Mouse (Mus musculus): Measurements from ENCODE around the gene Loxl1. TPM values are rescaled to one million over a fixed set of nuclear protein-coding genes. Genes with fewer than 3 reads are reported as not detected.
A peak's percentile ranks its signal among the peaks of the same experiment; 100 is the strongest.

The Loxl1 gene
- total and polyA plus RNA-seq, 2 experiments from 2014 or later: 9.1 to 13.8 TPM

DNA sequence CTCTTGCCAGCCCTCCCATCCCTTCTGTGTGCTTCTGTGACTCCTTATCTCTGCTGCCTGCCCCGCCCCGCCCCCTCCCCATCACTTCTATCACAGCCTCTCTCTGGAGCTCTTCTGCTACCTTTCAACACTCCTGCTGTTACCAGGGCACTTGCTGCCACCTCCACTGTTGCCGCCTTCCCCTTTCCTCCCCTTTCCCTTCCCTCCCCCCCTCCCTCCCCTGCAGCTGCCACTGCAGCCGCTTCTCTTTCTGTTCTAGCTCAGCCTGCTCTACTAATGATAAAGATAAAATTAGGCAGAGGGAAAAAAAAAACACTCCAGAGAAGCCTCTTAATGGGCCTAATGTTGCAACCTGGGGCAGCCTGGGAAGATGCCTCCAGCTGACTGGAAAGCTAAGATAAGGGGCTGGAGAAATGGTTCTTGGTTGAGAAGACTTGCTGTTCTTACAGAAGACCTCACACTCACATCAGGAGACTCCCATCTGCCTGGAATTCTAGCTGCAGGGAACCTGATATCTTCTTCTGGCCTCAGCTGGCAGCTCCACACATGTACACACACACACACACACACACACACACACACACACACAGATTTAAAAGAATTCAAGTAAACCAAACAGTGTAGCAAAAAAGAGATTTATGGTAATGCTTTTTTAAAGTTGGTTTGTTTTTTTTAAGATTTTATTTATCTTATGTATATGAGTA, 13.6 kb upstream of the Loxl1 start:
- no peak for DNase-seq (ENCODE audit: low spot score)

GRCm38 (mm10) chr9:58321681-58322080, 8.7 kb upstream of the Loxl1 start:
- TF ChIP-seq CTCF (IDR thresholded peaks at IDR 0.05; ENCODE audit: low read depth): peak; percentile 48
- ATAC-seq (no peak), DNase-seq (ENCODE audit: low spot score) (no peak)
- H3K4me3 ChIP-seq (ENCODE audit: low read length): no peak overlapping the region
- WGBS: 93% methylated on average over 3 of the region's 3 CpGs
- H3K4me2 ChIP-seq (ENCODE audit: low read depth, low read length): no peak overlapping the region
- H3K27ac ChIP-seq: no peak overlapping the region
- no peaks in the 10 kb centered on the region for H3K27me3 ChIP-seq (ENCODE audit: insufficient read depth, low read length)
- peaks cover 7% of the 10 kb centered on the region; the same call in 1 of the 2 replicates for H3K4me1 ChIP-seq (ENCODE audit: insufficient read depth, low read length)
- no peaks in the 10 kb centered on the region for H3K36me3 ChIP-seq (ENCODE audit: insufficient read depth, low read length)
- no peaks in the 10 kb centered on the region for H3K9me3 ChIP-seq (ENCODE audit: low read length)
- no peak overlapping the region for H3K9ac ChIP-seq (replicated peaks; ENCODE audit: low read length)

More for the DNA sequence above, 13.6 kb upstream of the Loxl1 start:
- no peaks in the 10 kb centered on the region for H3K27me3 ChIP-seq (ENCODE audit: insufficient read depth, low read length)
- H3K4me2 ChIP-seq (ENCODE audit: low read depth, low read length): no peak overlapping the region
- H3K27ac ChIP-seq: no peak overlapping the region
- H3K9ac ChIP-seq (replicated peaks; ENCODE audit: low read length): no peak overlapping the region
- H3K4me1 ChIP-seq (ENCODE audit: insufficient read depth, low read length): no peaks in the 10 kb centered on the region
- no peaks in the 10 kb centered on the region for H3K9me3 ChIP-seq (ENCODE audit: low read length)
- 37% methylated on average over 4 of the region's 4 CpGs for WGBS
- no peaks in the 10 kb centered on the region for H3K36me3 ChIP-seq (ENCODE audit: insufficient read depth, low read length)
- no peak overlapping the region for H3K4me3 ChIP-seq (ENCODE audit: low read length)
- no peak for ATAC-seq
- TF ChIP-seq CTCF (IDR thresholded peaks at IDR 0.05; ENCODE audit: low read depth): no peak

DNA sequence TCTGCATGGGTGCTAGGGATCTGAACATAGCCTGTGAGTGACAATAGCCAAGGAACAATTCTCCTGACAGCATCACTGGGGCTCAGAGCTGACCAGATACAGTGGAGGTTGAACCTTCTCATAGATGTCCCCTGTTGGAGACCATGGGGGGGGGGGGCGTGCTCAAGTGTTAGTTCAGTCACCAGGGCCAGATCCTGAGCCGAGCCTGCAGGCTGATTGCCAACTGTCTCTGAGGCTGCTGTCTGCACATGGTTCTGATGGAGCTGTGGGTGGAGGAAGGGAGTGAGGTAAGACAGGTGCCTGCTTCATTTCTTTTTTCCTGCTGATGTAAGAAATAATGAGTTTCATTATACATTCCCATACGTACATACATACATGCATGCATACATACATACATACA, 5.3 kb upstream of the Loxl1 start:
- Histone ChIP-seq H3K9ac (replicated peaks; ENCODE audit: low read length) (no peak overlapping the region), H3K36me3 (ENCODE audit: insufficient read depth, low read length) (no peaks in the 10 kb centered on the region)

DNA sequence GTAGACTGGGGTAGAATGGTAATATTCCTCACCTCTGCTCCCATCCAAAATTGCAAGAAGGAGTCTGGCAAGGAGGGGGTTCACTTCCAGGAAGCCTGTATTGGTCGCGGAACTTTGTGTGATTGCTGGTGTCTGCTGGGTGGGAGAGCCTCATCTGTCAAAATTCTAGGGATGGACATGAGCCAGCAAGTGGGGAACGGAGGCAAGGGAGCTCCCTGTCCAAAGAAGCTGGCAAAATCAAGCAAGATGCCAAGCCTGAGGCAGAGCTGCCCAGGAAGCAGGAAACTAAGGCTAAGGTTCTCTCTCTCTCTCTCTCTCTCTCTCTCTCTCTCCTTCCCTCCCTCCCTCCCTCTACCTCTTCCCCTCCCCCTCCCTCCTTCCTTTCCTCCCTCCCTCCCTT, 4.4 kb upstream of the Loxl1 start:
- H3K4me1 ChIP-seq (ENCODE audit: insufficient read depth, low read length): peaks cover 33% of the 10 kb centered on the region
- H3K9me3 ChIP-seq (ENCODE audit: low read length): no peaks in the 10 kb centered on the region
- H3K4me3 ChIP-seq (ENCODE audit: low read length): no peak overlapping the region
- 33% methylated on average over 3 of the region's 3 CpGs for WGBS
- no peak overlapping the region for H3K27ac ChIP-seq
- H3K9ac ChIP-seq (replicated peaks; ENCODE audit: low read length): no peak overlapping the region
- no peak for DNase-seq (ENCODE audit: low spot score)
- TF ChIP-seq CTCF (IDR thresholded peaks at IDR 0.05; ENCODE audit: low read depth): no peak
- H3K27me3 ChIP-seq (ENCODE audit: insufficient read depth, low read length): no peaks in the 10 kb centered on the region
- no peak overlapping the region for H3K4me2 ChIP-seq (ENCODE audit: low read depth, low read length)
- ATAC-seq: no peak
- H3K36me3 ChIP-seq (ENCODE audit: insufficient read depth, low read length): no peaks in the 10 kb centered on the region

More for the DNA sequence above, 5.3 kb upstream of the Loxl1 start:
- no peak for TF ChIP-seq CTCF (IDR thresholded peaks at IDR 0.05; ENCODE audit: low read depth)
- ATAC-seq: no peak
- no peak for DNase-seq (ENCODE audit: low spot score)
- no peaks in the 10 kb centered on the region for H3K9me3 ChIP-seq (ENCODE audit: low read length)
- no peak overlapping the region for H3K4me3 ChIP-seq (ENCODE audit: low read length)
- H3K27me3 ChIP-seq (ENCODE audit: insufficient read depth, low read length): no peaks in the 10 kb centered on the region
- peaks cover 24% of the 10 kb centered on the region for H3K4me1 ChIP-seq (ENCODE audit: insufficient read depth, low read length)
- H3K27ac ChIP-seq: no peak overlapping the region
- 64% methylated on average over 3 of the region's 3 CpGs for WGBS
- no peak overlapping the region for H3K4me2 ChIP-seq (ENCODE audit: low read depth, low read length)

- WGBS: 55% methylated on average over 7 of the region's 7 CpGs
- no peak for TF ChIP-seq CTCF (IDR thresholded peaks at IDR 0.05; ENCODE audit: low read depth)
Observed at GRCm38 (mm10) chr9:58316784-58317183, 3.8 kb upstream of the Loxl1 start.

GRCm38 (mm10) chr9:58315850-58316249, 2.9 kb upstream of the Loxl1 start:
- ATAC-seq (no peak), DNase-seq (ENCODE audit: low spot score) (no peak)
- H3K27ac ChIP-seq: no peak overlapping the region

More at GRCm38 (mm10) chr9:58316784-58317183, 3.8 kb upstream of the Loxl1 start:
- H3K4me3 ChIP-seq (ENCODE audit: low read length): no peak overlapping the region
- no peaks in the 10 kb centered on the region for H3K9me3 ChIP-seq (ENCODE audit: low read length)
- peaks cover 33% of the 10 kb centered on the region for H3K4me1 ChIP-seq (ENCODE audit: insufficient read depth, low read length)
- no peaks in the 10 kb centered on the region for H3K36me3 ChIP-seq (ENCODE audit: insufficient read depth, low read length)
- H3K4me2 ChIP-seq (ENCODE audit: low read depth, low read length): no peak overlapping the region
- H3K27ac ChIP-seq: no peak overlapping the region
- ATAC-seq (no peak), DNase-seq (ENCODE audit: low spot score) (no peak)
- H3K9ac ChIP-seq (replicated peaks; ENCODE audit: low read length): no peak overlapping the region
- H3K27me3 ChIP-seq (ENCODE audit: insufficient read depth, low read length): no peaks in the 10 kb centered on the region

More at GRCm38 (mm10) chr9:58315850-58316249, 2.9 kb upstream of the Loxl1 start:
- H3K4me3 ChIP-seq (ENCODE audit: low read length): no peak overlapping the region
- WGBS: 81% methylated on average over 2 of the region's 2 CpGs
- TF ChIP-seq CTCF (IDR thresholded peaks at IDR 0.05; ENCODE audit: low read depth): no peak
- no peaks in the 10 kb centered on the region for H3K9me3 ChIP-seq (ENCODE audit: low read length)
- H3K27me3 ChIP-seq (ENCODE audit: insufficient read depth, low read length): 0 out of 2 replicates have a peak, but pooled peaks cover 3% of the 10 kb centered on the region
- H3K9ac ChIP-seq (replicated peaks; ENCODE audit: low read length): no peak overlapping the region
- peaks cover 33% of the 10 kb centered on the region for H3K4me1 ChIP-seq (ENCODE audit: insufficient read depth, low read length)
- H3K36me3 ChIP-seq (ENCODE audit: insufficient read depth, low read length): no peaks in the 10 kb centered on the region
- H3K4me2 ChIP-seq (ENCODE audit: low read depth, low read length): no peak overlapping the region
